Mouse (Mus musculus) intestine, embryonic 14.5 days (tissue): ENCODE measurements around the gene Tusc2. TPM values are rescaled to one million over a fixed set of nuclear protein-coding genes. Genes with fewer than 3 reads are reported as not detected.
A peak's percentile ranks its signal among the peaks of the same experiment; 100 is the strongest.
"Not testable (repeated sequence)": the region's sequence is repeated elsewhere in the genome, so short reads cannot be mapped to it uniquely, and the experiment has no call there.

Experiments used
- ATAC-seq: fragments of 200-750 bp; cut with Nextera tagmentation; replicated peaks from 2 replicates; pipeline ENCODE4 v1.8.0; 2017; ENCODE audit warnings: low read depth, moderate number of reproducible peaks, moderate TSS enrichment, moderate library complexity; ENCODE audit not compliant: low FRiP score, low TSS enrichment
- DNase-seq: peaks from one replicate; pipeline ENCODE4 v3.0.0-alpha.2; 2018; ENCODE audit warnings: low spot score
- H3K27ac ChIP-seq: fragments of 300-500 bp; sonication (generic); 2 replicates; pipeline ENCODE4 v1.5.1; 2014; ENCODE audit warnings: low read depth, mild to moderate bottlenecking, control low read depth
- H3K27me3 ChIP-seq: fragments of 300-500 bp; sonication (generic); replicated peaks from 2 replicates; pipeline ENCODE4 v1.6.1; 2014; ENCODE audit warnings: low read length, control low read depth; ENCODE audit not compliant: control insufficient read depth, insufficient read depth
- H3K36me3 ChIP-seq: fragments of 300-500 bp; sonication (generic); 2 replicates; pipeline ENCODE4 v1.6.1; 2014; ENCODE audit warnings: low read length, control low read depth; ENCODE audit not compliant: control insufficient read depth, insufficient read depth
- H3K4me1 ChIP-seq: fragments of 300-500 bp; sonication (generic); replicated peaks from 2 replicates; pipeline ENCODE4 v1.6.1; 2014; ENCODE audit warnings: low read length, control low read depth, mixed read lengths; ENCODE audit not compliant: control insufficient read depth, insufficient read depth
- H3K4me2 ChIP-seq: fragments of 300-500 bp; sonication (generic); 2 replicates; pipeline ENCODE4 v1.6.1; 2014; ENCODE audit warnings: low read length
- H3K4me3 ChIP-seq: fragments of 300-500 bp; sonication (generic); 2 replicates; pipeline ENCODE4 v1.5.1; 2014; ENCODE audit warnings: low read depth, low read length, control low read depth, mixed read lengths
- H3K9ac ChIP-seq: fragments of 300-500 bp; sonication (generic); 2 replicates; pipeline ENCODE4 v1.6.1; 2014; ENCODE audit warnings: mild to moderate bottlenecking, low read length
- H3K9me3 ChIP-seq: fragments of 300-500 bp; sonication (generic); 2 replicates; pipeline ENCODE4 v1.6.1; 2016; ENCODE audit warnings: low read length, control low read depth; ENCODE audit not compliant: control insufficient read depth
- WGBS: fragments of 180-500 bp; shearing (Covaris S2); extraction: QIAGEN DNeasy Blood & Tissue Kit; methylation state at CpG from one replicate; pipeline ENCODE4 v1.1.7; 2014; 5-methylcytosine and 5-hydroxymethylcytosine counted together
- polyA plus RNA-seq: library from polyadenylated mRNA; unstranded; fragments of >200 nt; fragmentation: Nextera tagmentation; extraction: Ambion mirVana; gene quantifications from 2 replicates; pipeline ENCODE4 v1.2.1, GENCODE M21; 2014

Gene Tusc2
- polyA plus RNA-seq, 1 experiment from 2014 or later, result 42.8 TPM

- peak overlapping the region; percentile 66 for H3K9ac ChIP-seq
- under 1% methylated on average over 53 of the region's 53 CpGs for WGBS
- H3K4me2 ChIP-seq, result peak overlapping the region; percentile 98
- ATAC-seq, result peak; percentile 89
- peak; percentile 93 for DNase-seq
- no peaks in the 10 kb centered on the region for H3K9me3 ChIP-seq
- H3K27me3 ChIP-seq, result no peaks in the 10 kb centered on the region
- peak overlapping the region; percentile 57 for H3K4me3 ChIP-seq
- H3K4me1 ChIP-seq, result peaks cover 42% of the 10 kb centered on the region
- peak overlapping the region; percentile 95 for H3K27ac ChIP-seq
- peaks cover 28% of the 10 kb centered on the region for H3K36me3 ChIP-seq
Observed at GRCm38 (mm10) chr9:107554319-107554825, 8.7 kb upstream of the Tusc2 start.

GRCm38 (mm10) chr9:107555031-107555457, 8.0 kb upstream of the Tusc2 start:
- Histone ChIP-seq H3K9me3 (no peaks in the 10 kb centered on the region), H3K4me1 (peaks cover 42% of the 10 kb centered on the region), H3K4me2 (peak overlapping the region; percentile 83), H3K9ac (peak overlapping the region; percentile 66), H3K4me3 (peak overlapping the region; percentile 57), H3K27ac (peak overlapping the region; percentile 95), H3K27me3 (no peaks in the 10 kb centered on the region), H3K36me3 (peaks cover 35% of the 10 kb centered on the region)
- 0% methylated on average over 22 of the region's 23 CpGs for WGBS
- DNase-seq (peak; percentile 83), ATAC-seq (peak; percentile 26; the same call in 1 of the 2 replicates)

GRCm38 (mm10) chr9:107555701-107556100, 7.4 kb upstream of the Tusc2 start:
- no peak for DNase-seq
- Histone ChIP-seq H3K9me3 (no peaks in the 10 kb centered on the region), H3K4me1 (peaks cover 40% of the 10 kb centered on the region), H3K4me3 (peak overlapping the region; percentile 57), H3K4me2 (peak overlapping the region; percentile 83), H3K27ac (peak overlapping the region; percentile 95; the same call in 1 of the 2 replicates), H3K9ac (peak overlapping the region; percentile 66), H3K36me3 (peaks cover 41% of the 10 kb centered on the region), H3K27me3 (no peaks in the 10 kb centered on the region)
- no peak for ATAC-seq
- 34% methylated on average over 2 of the region's 2 CpGs for WGBS

- Histone ChIP-seq H3K36me3 (peaks cover 48% of the 10 kb centered on the region), H3K9ac (peak overlapping the region; percentile 30; the same call in 1 of the 2 replicates), H3K4me3 (peak overlapping the region; percentile 57; the same call in 1 of the 2 replicates), H3K27me3 (no peaks in the 10 kb centered on the region), H3K4me1 (peaks cover 34% of the 10 kb centered on the region), H3K4me2 (peak overlapping the region; percentile 83), H3K9me3 (no peaks in the 10 kb centered on the region), H3K27ac (no peak overlapping the region)
- ATAC-seq (no peak), DNase-seq (no peak)
- WGBS, result 68% methylated on average over 3 of the region's 3 CpGs
Observed at GRCm38 (mm10) chr9:107556346-107556745, 6.7 kb upstream of the Tusc2 start.

- H3K4me2 ChIP-seq, result not testable (repeated sequence)
Observed at GRCm38 (mm10) chr9:107565556-107565955, 2.5 kb downstream of the Tusc2 start.

GRCm38 (mm10) chr9:107566041-107566709, 3.1 kb downstream of the Tusc2 start:
- Histone ChIP-seq H3K27me3 (no peaks in the 10 kb centered on the region), H3K4me2 (no peak overlapping the region), H3K4me3 (no peak overlapping the region), H3K36me3 (peaks cover 29% of the 10 kb centered on the region), H3K4me1 (peaks cover 34% of the 10 kb centered on the region), H3K9ac (no peak overlapping the region), H3K9me3 (no peaks in the 10 kb centered on the region), H3K27ac (no peak overlapping the region; the same call in 1 of the 2 replicates)
- 57% methylated on average over 15 of the region's 15 CpGs for WGBS
- no peak for ATAC-seq
- peak; percentile 92 for DNase-seq

More at GRCm38 (mm10) chr9:107565556-107565955, 2.5 kb downstream of the Tusc2 start:
- H3K27ac ChIP-seq, H3K27me3 ChIP-seq, H3K4me3 ChIP-seq, H3K9me3 ChIP-seq, H3K9ac ChIP-seq, ATAC-seq, DNase-seq: not testable (repeated sequence)
- Histone ChIP-seq H3K36me3 (peaks cover 29% of the 10 kb centered on the region), H3K4me1 (peaks cover 28% of the 10 kb centered on the region)
- 51% methylated on average over 5 of the region's 5 CpGs for WGBS

GRCm38 (mm10) chr9:107566855-107567254, 3.8 kb downstream of the Tusc2 start:
- Histone ChIP-seq H3K4me2 (no peak overlapping the region), H3K9me3 (no peaks in the 10 kb centered on the region), H3K27ac (peak overlapping the region; percentile 80; the same call in 1 of the 2 replicates), H3K27me3 (no peaks in the 10 kb centered on the region), H3K4me1 (peaks cover 39% of the 10 kb centered on the region), H3K4me3 (no peak overlapping the region), H3K9ac (no peak overlapping the region), H3K36me3 (peaks cover 29% of the 10 kb centered on the region)
- 64% methylated on average over 3 of the region's 3 CpGs for WGBS
- ATAC-seq, result no peak
- no peak for DNase-seq

- Histone ChIP-seq H3K36me3 (peaks cover 32% of the 10 kb centered on the region), H3K27ac (peak within 1 kb of the TSS; percentile 80), H3K9ac (peak within 1 kb of the TSS; percentile 71), H3K4me1 (peaks cover 35% of the 10 kb centered on the region), H3K9me3 (no peaks in the 10 kb centered on the region), H3K4me3 (peak within 1 kb of the TSS; percentile 70), H3K27me3 (no peaks in the 10 kb centered on the region), H3K4me2 (peak within 1 kb of the TSS; percentile 95)
- 10% methylated on average over 18 of the region's 18 CpGs for WGBS
- peak; percentile 63 for DNase-seq
- ATAC-seq, result no peak
Observed at GRCm38 (mm10) chr9:107567702-107568319, 4.8 kb downstream of the Tusc2 start, which contains the start of gene Hyal2. Hyal2 (plus strand) TSS chr9:107567945.
